Mouse (Mus musculus): Measurements from ENCODE around the gene Katnb1.

GRCm38 (mm10) chr8:95142985-95143804, 62.2 kb downstream of the Katnb1 start:
- no peak for TF ChIP-seq EP300 (IDR thresholded peaks at IDR 0.05; ENCODE audit: low read depth)
- no peak for TF ChIP-seq CTCF (IDR thresholded peaks at IDR 0.05; ENCODE audit: low read depth)
